Mouse (Mus musculus): ENCODE measurements at regions not wholly inside any gene's neighbourhood (a gene's known extent, or its start where the extent isn't known, plus 50 kb on each side); places are given as distances from the start of the nearest gene placed in this dataset.
A peak's percentile ranks its signal among the peaks of the same experiment; 100 is the strongest.

- DNase-seq, result no peak
Observed at GRCm38 (mm10) chr11:20463173-20463681, 79.8 kb upstream of the Sertad2 start.

- DNase-seq, result peak in 1 of 2 experiments; percentile 46
Observed at GRCm38 (mm10) chr11:20464564-20464963, 78.5 kb upstream of the Sertad2 start.

- DNase-seq, result no peak
Observed at GRCm38 (mm10) chr11:20466591-20466990, 76.5 kb upstream of the Sertad2 start.

- DNase-seq, result peak in 1 of 2 experiments; percentile 45
Observed at GRCm38 (mm10) chr11:20468319-20469018, 74.6 kb upstream of the Sertad2 start.

GRCm38 (mm10) chr11:20469368-20469767, 73.7 kb upstream of the Sertad2 start:
- peak in 1 of 2 experiments; percentile 40 for DNase-seq

- DNase-seq, result no peak
Observed at GRCm38 (mm10) chr11:20470396-20470795, 72.7 kb upstream of the Sertad2 start.

- DNase-seq, result no peak
Observed at GRCm38 (mm10) chr11:20472336-20472735, 70.7 kb upstream of the Sertad2 start.

- DNase-seq, result no peak
Observed at GRCm38 (mm10) chr11:20475629-20476028, 67.4 kb upstream of the Sertad2 start.

GRCm38 (mm10) chr11:20476494-20476893, 66.6 kb upstream of the Sertad2 start:
- DNase-seq, result no peak

- DNase-seq, result peak; percentile 69 to 74
Observed at GRCm38 (mm10) chr11:20477183-20478037, 65.6 kb upstream of the Sertad2 start.

- DNase-seq, result no peak
Observed at GRCm38 (mm10) chr11:20480632-20481031, 62.4 kb upstream of the Sertad2 start.

GRCm38 (mm10) chr11:20485371-20485770, 57.7 kb upstream of the Sertad2 start:
- DNase-seq, result peak in 1 of 2 experiments; percentile 50

All from lung, adult 18-20 months (tissue).